Mouse (Mus musculus) cortical plate, adult 2 months (tissue): ENCODE results near the gene Adgre5. TPM values are rescaled to one million over a fixed set of nuclear protein-coding genes. Genes with fewer than 3 reads are reported as not detected.

Experiments
- H3K27ac ChIP-seq: fragments of 200-500 bp; 2 replicates; pipeline ENCODE4 v1.5.1; 2012; ENCODE audit warnings: low read length, control low read depth, inconsistent platforms; ENCODE audit not compliant: insufficient read depth
- H3K4me1 ChIP-seq: fragments of 200-500 bp; 2 replicates; pipeline ENCODE4 v1.6.1; 2011; ENCODE audit warnings: low read length; ENCODE audit not compliant: control insufficient read depth, insufficient read depth
- H3K4me3 ChIP-seq: fragments of 200-500 bp; 2 replicates; pipeline ENCODE4 v1.5.1; 2011; ENCODE audit warnings: mild to moderate bottlenecking, low read length, control low read depth; ENCODE audit not compliant: insufficient read depth
- CTCF ChIP-seq: fragments of 200-500 bp; IDR thresholded peaks from 2 replicates; pipeline ENCODE4 v1.5.1; 2011; ENCODE audit warnings: mild to moderate bottlenecking, control low read depth, low read length; ENCODE audit not compliant: insufficient read depth; ENCODE audit errors: extremely low read depth
- POLR2A ChIP-seq: fragments of 200-500 bp; IDR thresholded peaks from 2 replicates; pipeline ENCODE4 v1.6.1; 2011; ENCODE audit warnings: mild to moderate bottlenecking, low read length, control low read depth; ENCODE audit not compliant: insufficient read depth; ENCODE audit errors: extremely low read depth
- polyA plus RNA-seq: library from polyadenylated mRNA; depleted of rRNA; stranded (reverse); fragments of >200 nt; gene quantifications from 2 replicates; pipeline ENCODE4 v1.2.3, GENCODE M21; 2012

Adgre5 gene
- polyA plus RNA-seq, 1 experiment, result 26.9 TPM

GRCm38 (mm10) chr8:83772701-83773451 is 31.8 kb upstream of the Adgre5 start:
- no peak overlapping the region for H3K27ac ChIP-seq
- TF ChIP-seq CTCF (no peak), POLR2A (peak; percentile 35; the same call in 1 of the 2 replicates)
- H3K4me1 ChIP-seq, result no peaks in the 10 kb centered on the region
- peak overlapping the region; percentile 11 for H3K4me3 ChIP-seq

GRCm38 (mm10) chr8:83771791-83772190 is 30.7 kb upstream of the Adgre5 start:
- Histone ChIP-seq H3K4me1 (no peaks in the 10 kb centered on the region), H3K27ac (no peak overlapping the region), H3K4me3 (no peak overlapping the region)
- no peak for TF ChIP-seq POLR2A
- no peak for TF ChIP-seq CTCF

GRCm38 (mm10) chr8:83770669-83771068 is 29.5 kb upstream of the Adgre5 start:
- Histone ChIP-seq H3K4me3 (no peak overlapping the region), H3K4me1 (no peaks in the 10 kb centered on the region), H3K27ac (no peak overlapping the region)
- TF ChIP-seq POLR2A (no peak), CTCF (no peak)

- Histone ChIP-seq H3K4me3 (no peak overlapping the region), H3K27ac (no peak overlapping the region), H3K4me1 (no peaks in the 10 kb centered on the region)
- TF ChIP-seq CTCF, result no peak
- no peak for TF ChIP-seq POLR2A
These were observed 28.6 kb upstream of the Adgre5 start for GRCm38 (mm10) chr8:83769720-83770119.

GRCm38 (mm10) chr8:83768526-83768925 is 27.4 kb upstream of the Adgre5 start:
- no peak for TF ChIP-seq POLR2A
- no peak for TF ChIP-seq CTCF
- Histone ChIP-seq H3K27ac (no peak overlapping the region), H3K4me1 (no peaks in the 10 kb centered on the region), H3K4me3 (no peak overlapping the region)

- TF ChIP-seq POLR2A (no peak), CTCF (no peak)
- Histone ChIP-seq H3K4me3 (no peak overlapping the region), H3K27ac (no peak overlapping the region), H3K4me1 (no peaks in the 10 kb centered on the region)
These were observed 26.3 kb upstream of the Adgre5 start for GRCm38 (mm10) chr8:83767442-83767841.

GRCm38 (mm10) chr8:83765663-83766062 is 24.5 kb upstream of the Adgre5 start:
- H3K27ac ChIP-seq, result no peak overlapping the region
- TF ChIP-seq CTCF (no peak), POLR2A (no peak)

GRCm38 (mm10) chr8:83764717-83765116 is 23.6 kb upstream of the Adgre5 start:
- no peak overlapping the region for H3K27ac ChIP-seq
- no peak overlapping the region for H3K4me3 ChIP-seq
- no peak for TF ChIP-seq CTCF
- TF ChIP-seq POLR2A, result no peak
- H3K4me1 ChIP-seq, result no peaks in the 10 kb centered on the region

More at GRCm38 (mm10) chr8:83765663-83766062, 24.5 kb upstream of the Adgre5 start:
- Histone ChIP-seq H3K4me3 (no peak overlapping the region), H3K4me1 (no peaks in the 10 kb centered on the region)

GRCm38 (mm10) chr8:83764116-83764515 is 23.0 kb upstream of the Adgre5 start:
- Histone ChIP-seq H3K4me1 (no peaks in the 10 kb centered on the region), H3K27ac (no peak overlapping the region), H3K4me3 (no peak overlapping the region)
- TF ChIP-seq POLR2A (no peak), CTCF (no peak)

- H3K27ac ChIP-seq, result no peak overlapping the region
- H3K4me1 ChIP-seq, result no peaks in the 10 kb centered on the region
- TF ChIP-seq CTCF (no peak), POLR2A (no peak)
- H3K4me3 ChIP-seq, result no peak overlapping the region
These were observed 18.2 kb upstream of the Adgre5 start for GRCm38 (mm10) chr8:83759231-83759759.
